Mouse (Mus musculus) stomach, embryonic 16.5 days (tissue): ENCODE measurements around the gene Rptor. TPM values are rescaled to one million over a fixed set of nuclear protein-coding genes. Genes with fewer than 3 reads are reported as not detected.

Experiments used
- ATAC-seq: fragments of 200-750 bp; cut with Nextera tagmentation; 2 replicates; pipeline ENCODE4 v1.8.0; 2017; ENCODE audit warnings: moderate number of reproducible peaks, moderate TSS enrichment; ENCODE audit not compliant: insufficient read depth, low FRiP score
- H3K27ac ChIP-seq: fragments of 300-500 bp; sonication (generic); 2 replicates; pipeline ENCODE4 v1.5.1; 2014; ENCODE audit warnings: low read length
- H3K27me3 ChIP-seq: fragments of 300-500 bp; sonication (generic); 2 replicates; pipeline ENCODE4 v1.6.1; 2014; ENCODE audit warnings: low read length, control low read depth, mixed read lengths; ENCODE audit not compliant: control insufficient read depth, insufficient read depth
- H3K36me3 ChIP-seq: fragments of 300-500 bp; sonication (generic); 2 replicates; pipeline ENCODE4 v1.6.1; 2014; ENCODE audit warnings: low read length; ENCODE audit not compliant: control insufficient read depth, insufficient read depth
- H3K4me1 ChIP-seq: fragments of 300-500 bp; sonication (generic); 2 replicates; pipeline ENCODE4 v1.6.1; 2014; ENCODE audit warnings: low read length, control low read depth, mixed read lengths; ENCODE audit not compliant: control insufficient read depth, insufficient read depth
- H3K4me2 ChIP-seq: fragments of 300-500 bp; sonication (generic); 2 replicates; pipeline ENCODE4 v1.6.1; 2014; ENCODE audit warnings: low read depth, low read length, mixed read lengths
- H3K4me3 ChIP-seq: fragments of 300-500 bp; sonication (generic); replicated peaks from 2 replicates; pipeline ENCODE4 v1.5.1; 2014; ENCODE audit warnings: mild to moderate bottlenecking, low read length
- H3K9ac ChIP-seq: fragments of 300-500 bp; sonication (generic); 2 replicates; pipeline ENCODE4 v1.6.1; 2014; ENCODE audit warnings: low read length
- H3K9me3 ChIP-seq: fragments of 300-500 bp; sonication (generic); replicated peaks from 2 replicates; pipeline ENCODE4 v1.6.1; 2016; ENCODE audit warnings: low read length, control low read depth; ENCODE audit not compliant: control insufficient read depth
- WGBS: fragments of 180-500 bp; shearing (Covaris S2); extraction: QIAGEN DNeasy Blood & Tissue Kit; methylation state at CpG from one replicate; pipeline ENCODE4 v1.1.7; 2014; 5-methylcytosine and 5-hydroxymethylcytosine counted together
- polyA plus RNA-seq: library from polyadenylated mRNA; unstranded; fragments of >200 nt; fragmentation: Nextera tagmentation; extraction: Ambion mirVana; gene quantifications from 2 replicates; pipeline ENCODE4 v1.2.1, GENCODE M21; 2015

Gene Rptor
- polyA plus RNA-seq, 1 experiment from 2014 or later, result 6.1 TPM

DNA sequence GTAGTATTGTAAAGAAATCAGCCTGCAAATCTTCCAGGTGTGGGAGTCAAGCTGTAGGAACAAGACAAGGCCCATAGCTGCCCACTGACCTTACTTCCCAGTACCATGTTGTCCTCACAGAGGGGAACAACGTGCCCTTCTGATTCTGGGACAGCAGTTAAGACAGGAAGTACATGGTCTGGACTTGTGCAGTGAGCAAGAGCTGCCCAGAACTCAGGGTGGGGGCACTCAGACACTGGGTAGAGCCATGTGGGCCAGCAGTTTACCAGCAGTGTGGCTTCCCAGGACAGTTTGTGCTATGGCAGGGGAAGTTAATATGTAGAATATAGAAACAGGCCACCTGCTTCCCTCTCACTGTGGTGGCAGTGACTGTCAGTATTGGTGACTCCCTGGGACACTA, 272.1 kb downstream of the Rptor start:
- no peak overlapping the region for H3K4me2 ChIP-seq
- H3K27me3 ChIP-seq, result no peaks in the 10 kb centered on the region
- no peaks in the 10 kb centered on the region for H3K36me3 ChIP-seq
- no peak for ATAC-seq
- H3K27ac ChIP-seq, result no peak overlapping the region
- no peaks in the 10 kb centered on the region for H3K9me3 ChIP-seq
- H3K9ac ChIP-seq, result no peak overlapping the region
- no peak overlapping the region for H3K4me3 ChIP-seq
- H3K4me1 ChIP-seq, result no peaks in the 10 kb centered on the region
- 90% methylated on average over 1 of the region's 1 CpGs for WGBS

DNA sequence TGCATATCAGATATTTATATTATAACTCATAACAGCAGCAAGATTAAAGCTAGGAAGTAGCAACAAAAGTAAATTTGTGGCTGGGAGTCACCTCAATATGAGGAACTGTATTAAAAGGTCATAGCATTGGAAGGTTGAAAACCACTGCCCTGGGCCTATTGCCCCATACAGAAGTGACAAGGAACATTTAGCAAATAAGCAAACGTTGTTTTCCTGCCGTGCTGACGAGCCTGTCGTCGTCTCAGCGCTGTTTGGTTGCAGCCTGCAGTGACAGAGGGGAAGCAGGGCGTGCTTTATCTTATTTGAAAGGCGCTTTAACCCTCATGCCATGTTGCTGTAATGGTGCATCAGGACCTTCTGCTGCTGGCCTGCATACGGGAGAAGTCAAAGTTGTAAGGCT, 273.0 kb downstream of the Rptor start:
- Histone ChIP-seq H3K27me3 (no peaks in the 10 kb centered on the region), H3K4me3 (no peak overlapping the region), H3K4me2 (no peak overlapping the region), H3K9ac (no peak overlapping the region), H3K4me1 (no peaks in the 10 kb centered on the region), H3K9me3 (no peaks in the 10 kb centered on the region), H3K36me3 (no peaks in the 10 kb centered on the region), H3K27ac (no peak overlapping the region)
- 79% methylated on average over 9 of the region's 9 CpGs for WGBS
- no peak for ATAC-seq

DNA sequence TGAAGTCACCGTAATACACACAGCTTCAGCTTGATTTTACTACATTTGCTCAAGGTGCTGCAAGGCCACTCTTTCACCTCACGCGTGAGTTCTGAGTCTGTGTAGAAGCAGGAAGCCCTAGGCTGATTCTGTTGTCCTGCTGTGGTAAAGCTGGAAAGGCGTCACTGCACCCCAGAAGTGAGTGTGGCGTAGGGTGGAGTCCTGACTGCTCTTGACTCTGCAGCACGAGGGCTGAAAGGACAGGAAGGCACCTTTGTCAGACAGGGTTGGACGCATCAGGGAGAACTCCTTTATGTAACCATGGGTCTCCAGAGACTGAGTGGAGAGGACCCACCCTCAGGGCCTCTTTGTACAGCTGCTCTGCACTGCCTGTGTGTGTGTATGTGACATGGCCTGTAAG, 274.4 kb downstream of the Rptor start:
- H3K4me2 ChIP-seq, result no peak overlapping the region
- H3K9ac ChIP-seq, result no peak overlapping the region
- H3K9me3 ChIP-seq, result no peaks in the 10 kb centered on the region
- no peak overlapping the region for H3K4me3 ChIP-seq
- H3K4me1 ChIP-seq, result no peaks in the 10 kb centered on the region
- H3K27me3 ChIP-seq, result no peaks in the 10 kb centered on the region
- no peak for ATAC-seq
- 85% methylated on average over 7 of the region's 7 CpGs for WGBS
- H3K27ac ChIP-seq, result no peak overlapping the region
- H3K36me3 ChIP-seq, result no peaks in the 10 kb centered on the region

DNA sequence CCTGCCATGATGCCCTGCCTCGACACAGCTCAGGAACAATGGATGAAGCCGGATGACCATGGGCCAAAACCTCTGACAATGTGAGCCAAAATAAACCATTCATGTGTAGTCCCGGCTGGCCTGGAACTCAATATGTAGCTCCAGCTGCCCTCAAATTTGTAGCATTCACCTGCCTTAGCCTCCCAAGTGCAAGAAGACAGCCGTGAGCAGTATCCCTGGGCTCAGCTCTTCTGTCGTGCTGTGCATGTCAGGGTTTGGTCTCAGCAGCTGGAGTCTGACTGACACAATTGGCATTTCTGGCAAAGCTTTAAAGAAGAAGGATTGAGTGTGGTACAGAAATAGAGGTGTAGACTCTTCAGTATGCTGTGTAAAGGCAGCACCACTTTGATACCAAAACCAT, 276.9 kb downstream of the Rptor start:
- Histone ChIP-seq H3K27ac (no peak overlapping the region), H3K27me3 (no peaks in the 10 kb centered on the region), H3K4me2 (no peak overlapping the region), H3K36me3 (no peaks in the 10 kb centered on the region), H3K9me3 (no peaks in the 10 kb centered on the region), H3K4me3 (no peak overlapping the region), H3K9ac (no peak overlapping the region), H3K4me1 (no peaks in the 10 kb centered on the region)
- no peak for ATAC-seq
- 87% methylated on average over 5 of the region's 5 CpGs for WGBS

DNA sequence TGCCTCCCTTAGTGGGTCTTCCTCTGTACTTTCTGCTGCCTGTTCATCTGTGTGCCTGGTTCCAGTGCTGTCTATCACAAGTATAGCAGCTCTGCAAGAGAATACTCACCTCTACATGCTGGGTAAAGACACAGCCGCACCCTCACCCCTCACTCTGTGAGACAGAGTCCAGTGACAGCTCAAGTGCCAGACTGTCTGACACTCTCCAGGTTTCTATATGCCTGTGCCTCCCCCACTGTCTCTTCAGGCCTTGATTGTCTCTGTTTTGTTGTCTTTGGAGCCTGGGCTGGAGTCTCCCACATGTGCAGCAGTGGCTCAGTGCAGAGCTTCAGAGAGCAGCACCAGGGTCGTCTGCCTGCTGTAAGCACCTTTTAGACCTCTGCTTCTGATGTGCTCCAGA, 280.9 kb downstream of the Rptor start:
- no peaks in the 10 kb centered on the region for H3K4me1 ChIP-seq
- H3K9me3 ChIP-seq, result no peaks in the 10 kb centered on the region
- no peaks in the 10 kb centered on the region for H3K27me3 ChIP-seq
- 61% methylated on average over 2 of the region's 2 CpGs for WGBS
- no peak overlapping the region for H3K9ac ChIP-seq
- no peaks in the 10 kb centered on the region for H3K36me3 ChIP-seq
- no peak overlapping the region for H3K4me2 ChIP-seq
- no peak overlapping the region for H3K4me3 ChIP-seq
- ATAC-seq, result no peak
- H3K27ac ChIP-seq, result no peak overlapping the region

DNA sequence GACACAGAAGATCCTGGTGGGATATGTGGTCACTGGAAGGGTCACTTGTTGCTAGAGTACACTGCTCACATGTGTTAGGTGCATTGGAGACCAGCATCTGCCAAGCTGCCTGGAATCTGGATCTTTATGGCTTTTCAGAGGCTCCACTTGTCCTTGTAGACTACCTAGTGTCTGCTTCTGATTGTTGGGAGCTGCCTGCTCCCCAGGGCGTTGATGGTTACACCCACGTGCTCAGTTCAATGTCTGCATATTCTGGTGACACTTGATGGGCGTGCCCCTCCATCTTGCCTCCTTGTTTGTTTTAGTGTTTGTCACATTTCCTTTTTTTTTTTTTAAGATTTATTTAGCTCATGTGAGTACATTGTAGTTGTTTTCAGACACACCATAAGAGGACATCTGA, 287.3 kb downstream of the Rptor start:
- Histone ChIP-seq H3K4me1 (no peaks in the 10 kb centered on the region), H3K27ac (no peak overlapping the region), H3K9me3 (no peaks in the 10 kb centered on the region), H3K9ac (no peak overlapping the region), H3K4me2 (no peak overlapping the region), H3K4me3 (no peak overlapping the region), H3K36me3 (peaks cover 13% of the 10 kb centered on the region), H3K27me3 (no peaks in the 10 kb centered on the region)
- no peak for ATAC-seq
- WGBS, result 79% methylated on average over 3 of the region's 3 CpGs

DNA sequence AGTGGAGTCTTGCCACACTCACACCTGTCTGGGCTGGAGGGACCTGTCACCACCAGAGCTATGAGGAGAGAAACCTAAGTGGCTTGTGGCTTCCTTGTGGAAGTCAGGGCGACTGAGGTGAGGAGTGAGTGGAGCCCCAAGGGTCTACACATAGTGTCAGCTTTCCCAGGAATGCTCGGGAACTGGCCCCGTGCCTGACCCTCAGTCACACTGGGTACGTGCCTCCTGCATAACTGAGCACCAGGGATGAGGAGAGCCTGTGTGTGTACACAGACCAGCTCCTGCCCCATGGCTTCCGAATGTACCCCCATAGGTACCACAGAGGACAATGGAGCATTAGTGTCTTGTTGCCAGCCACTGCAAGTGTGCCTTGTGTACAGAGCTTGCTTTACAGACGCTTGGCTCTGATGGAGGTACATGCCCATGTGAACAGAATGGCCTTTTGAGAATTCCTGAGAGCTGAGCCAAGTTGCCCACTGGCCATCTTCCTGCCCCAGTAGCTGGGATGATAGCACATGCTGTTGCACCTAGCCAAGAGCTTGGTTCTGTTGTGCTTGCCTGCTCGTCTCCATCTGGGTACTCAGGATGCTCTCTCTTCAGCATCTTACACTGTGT, 289.0 kb downstream of the Rptor start:
- H3K27me3 ChIP-seq, result no peaks in the 10 kb centered on the region
- no peaks in the 10 kb centered on the region for H3K4me1 ChIP-seq
- no peak overlapping the region for H3K4me3 ChIP-seq
- H3K36me3 ChIP-seq, result peaks cover 17% of the 10 kb centered on the region
- no peak overlapping the region for H3K9ac ChIP-seq
- no peak overlapping the region for H3K27ac ChIP-seq
- 89% methylated on average over 7 of the region's 7 CpGs for WGBS
- no peak overlapping the region for H3K4me2 ChIP-seq
- no peak for ATAC-seq
- no peaks in the 10 kb centered on the region for H3K9me3 ChIP-seq

DNA sequence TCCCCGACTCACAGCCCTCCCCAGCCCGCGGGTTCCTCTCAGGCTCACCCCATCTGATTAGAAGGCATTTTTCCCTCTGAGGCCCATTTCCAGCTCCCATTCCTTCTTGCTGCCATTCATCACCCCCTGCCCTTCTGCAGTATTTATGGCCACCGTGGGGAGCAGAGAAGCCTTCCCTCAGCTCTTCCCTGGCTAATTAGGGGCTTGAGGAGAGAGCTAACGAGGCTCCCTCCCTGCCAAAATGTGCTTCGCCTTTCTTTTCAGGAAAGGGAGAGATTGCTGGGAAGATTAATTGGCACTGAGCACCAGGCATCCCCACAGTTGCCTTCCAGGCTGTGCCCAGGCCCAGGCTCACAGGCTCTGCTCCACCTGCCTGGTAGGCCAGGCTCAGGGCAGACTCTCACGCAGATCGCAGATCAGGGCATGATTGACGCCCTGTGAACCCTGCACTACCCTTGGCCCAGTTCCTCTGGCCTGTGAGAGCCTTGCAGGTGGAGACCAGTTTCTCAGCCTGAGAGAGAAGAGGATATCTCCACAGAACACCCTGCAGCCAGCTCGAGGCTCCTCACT, 291.0 kb downstream of the Rptor start:
- no peak for ATAC-seq
- Histone ChIP-seq H3K4me2 (no peak overlapping the region), H3K9me3 (no peaks in the 10 kb centered on the region), H3K27ac (no peak overlapping the region), H3K27me3 (no peaks in the 10 kb centered on the region), H3K4me3 (no peak overlapping the region), H3K4me1 (no peaks in the 10 kb centered on the region), H3K9ac (no peak overlapping the region), H3K36me3 (peaks cover 22% of the 10 kb centered on the region)
- WGBS, result 73% methylated on average over 10 of the region's 10 CpGs

DNA sequence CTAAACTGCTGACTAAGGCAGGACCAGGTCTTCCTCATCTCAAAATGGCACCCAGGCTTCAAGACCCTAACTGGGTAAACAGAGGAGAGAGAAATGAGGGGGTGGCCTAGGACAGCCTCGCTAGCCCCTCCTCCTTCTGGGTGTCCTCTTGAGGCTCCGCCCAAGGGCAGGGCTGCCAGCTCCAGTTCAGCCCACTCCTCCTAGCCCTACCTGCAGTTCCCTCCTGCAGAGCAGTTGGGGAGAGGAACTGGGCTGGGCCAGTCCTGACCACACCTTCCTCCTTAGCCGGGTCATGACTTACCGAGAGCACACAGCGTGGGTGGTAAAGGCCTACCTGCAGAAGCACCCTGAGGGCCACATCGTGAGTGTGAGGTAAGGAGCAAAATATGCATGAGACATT, 291.9 kb downstream of the Rptor start:
- no peaks in the 10 kb centered on the region for H3K4me1 ChIP-seq
- WGBS, result 40% methylated on average over 6 of the region's 6 CpGs
- H3K9ac ChIP-seq, result no peak overlapping the region
- peak overlapping the region; percentile 2; the same call in 1 of the 2 replicates for H3K27ac ChIP-seq
- peaks cover 22% of the 10 kb centered on the region for H3K36me3 ChIP-seq
- H3K4me2 ChIP-seq, result no peak overlapping the region
- ATAC-seq, result peak; percentile 76; the same call in 1 of the 2 replicates
- H3K27me3 ChIP-seq, result no peaks in the 10 kb centered on the region
- H3K9me3 ChIP-seq, result no peaks in the 10 kb centered on the region
- no peak overlapping the region for H3K4me3 ChIP-seq
